Mouse (Mus musculus) embryonic facial prominence, embryonic 14.5 days (tissue): ENCODE measurements around the gene Nudt4. TPM values are rescaled to one million over a fixed set of nuclear protein-coding genes. Genes with fewer than 3 reads are reported as not detected.
A peak's percentile ranks its signal among the peaks of the same experiment; 100 is the strongest.

ENCODE experiments used
- microRNA-seq: library from miRNA; unstranded; fragments of <30 nt; microRNA quantifications from one replicate; pipeline ENCODE4, GENCODE M21; 2016; ENCODE audit warnings: borderline number of aligned reads
- polyA plus RNA-seq: library from polyadenylated mRNA; unstranded; fragments of >200 nt; fragmentation: Nextera tagmentation; extraction: Ambion mirVana; gene quantifications from 2 replicates; pipeline ENCODE4 v1.2.1, GENCODE M21; 2014

The Nudt4 gene
- polyA plus RNA-seq, 1 experiment from 2014 or later = 107 TPM

Small RNA genes lying within 50 kb of the gene (microRNA-seq; reads per million reads assigned to microRNA genes)
- 6.8 reads per million, percentile 25 among the genes with 10 or more reads in this experiment for gene Mir3058

Other genes with a start within 250 kb of the Nudt4 start
- 10.4 and 11.0 TPM in 2 replicates for gene Cradd, start 240.0 kb downstream of the Nudt4 start, polyA plus RNA-seq
- gene Socs2, start 147.0 kb downstream of the Nudt4 start, polyA plus RNA-seq = 58.2 and 64.0 TPM in 2 replicates
- gene Mrpl42, start 62.2 kb downstream of the Nudt4 start, polyA plus RNA-seq = 301 and 321 TPM in 2 replicates
- gene Ube2n, start 49.0 kb downstream of the Nudt4 start, polyA plus RNA-seq = 282 and 286 TPM in 2 replicates
- gene Anapc15-ps, start 109.3 kb upstream of the Nudt4 start, polyA plus RNA-seq = not detected in 2 replicates